Mouse (Mus musculus) spleen, postnatal 10 days (tissue): ENCODE measurements around the gene Ppp1r3a.
"Not testable (repeated sequence)": the region's sequence is repeated elsewhere in the genome, so short reads cannot be mapped to it uniquely, and the experiment has no call there.

Source experiments
- DNase-seq, 2 experiments: peaks; one replicate each; pipeline ENCODE4 v3.0.0; 2021 to 2022; ENCODE audit warnings: low spot score in 2 of 2

The Ppp1r3a gene

DNA sequence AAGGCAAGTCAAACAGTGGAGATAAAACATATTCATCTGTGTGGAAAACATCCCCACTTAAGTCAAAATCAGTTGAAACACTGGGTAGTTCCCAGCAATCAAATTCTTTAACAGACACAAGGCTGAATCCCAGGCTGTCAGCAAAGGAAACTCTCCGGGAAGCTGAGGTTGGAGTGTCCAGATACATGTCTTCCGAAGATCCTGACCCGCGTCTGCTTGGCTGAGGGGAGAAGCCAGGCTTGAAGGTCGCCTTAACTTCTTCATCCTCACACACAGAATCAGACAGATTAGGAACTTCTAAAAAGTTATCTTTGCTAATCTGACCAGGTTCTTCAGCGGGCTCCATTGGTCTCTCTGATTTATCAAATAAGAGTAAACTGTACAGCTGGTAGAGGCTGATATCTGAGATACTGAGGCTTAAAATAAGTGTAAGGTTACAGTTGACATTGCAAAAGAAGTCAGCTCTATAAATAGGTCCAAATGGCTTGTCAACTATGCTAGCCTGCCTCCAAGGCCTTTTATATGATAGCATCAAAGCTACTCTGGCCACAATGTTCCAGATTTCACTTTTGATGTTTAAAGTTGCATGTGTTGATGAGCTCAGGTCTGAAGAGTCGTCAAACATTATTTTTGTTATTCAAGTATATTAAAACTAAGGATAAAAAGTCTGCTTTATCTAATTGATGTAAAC lies at the start of gene Ppp1r3a:
Gene Ppp1r3a (minus strand): TSS at position 374 of the 691 bp plus-strand sequence.
- DNase-seq = no peak

DNA sequence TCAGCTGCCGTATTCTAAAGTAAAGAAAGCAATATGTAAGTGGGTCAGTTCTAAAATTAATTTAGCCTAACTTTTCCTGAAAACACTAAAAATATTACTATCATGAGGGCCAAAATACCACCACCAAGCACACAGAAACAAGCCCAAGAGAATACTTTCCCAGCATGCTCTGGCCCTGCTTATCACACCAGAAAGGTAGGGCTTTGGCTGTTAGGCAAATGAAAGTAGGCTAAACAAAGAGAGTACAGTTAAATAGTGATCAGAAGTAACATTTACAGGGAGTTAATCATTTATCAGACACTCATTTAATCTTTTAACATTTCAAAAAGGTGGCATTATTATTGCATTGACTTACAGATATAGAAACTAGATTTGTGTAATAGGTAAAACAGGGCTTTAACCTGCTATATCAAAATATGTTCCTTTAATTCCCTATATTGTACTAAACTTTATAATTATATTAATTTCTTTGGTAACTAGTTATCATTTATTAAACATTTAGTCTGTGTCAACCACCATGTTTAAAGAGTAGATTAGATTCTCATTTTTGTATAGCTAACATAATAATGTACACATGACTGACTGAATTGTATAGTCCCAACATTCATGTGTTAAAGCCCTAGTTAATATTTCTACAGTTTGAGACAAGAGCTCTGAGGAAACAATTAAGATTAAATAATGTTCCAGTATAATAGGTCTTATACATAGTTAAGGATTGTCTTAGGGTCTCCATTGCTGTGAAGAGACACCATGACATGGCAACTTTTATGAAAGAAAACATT lies 32.3 kb upstream of the Ppp1r3a start:
- no peak for DNase-seq

DNA sequence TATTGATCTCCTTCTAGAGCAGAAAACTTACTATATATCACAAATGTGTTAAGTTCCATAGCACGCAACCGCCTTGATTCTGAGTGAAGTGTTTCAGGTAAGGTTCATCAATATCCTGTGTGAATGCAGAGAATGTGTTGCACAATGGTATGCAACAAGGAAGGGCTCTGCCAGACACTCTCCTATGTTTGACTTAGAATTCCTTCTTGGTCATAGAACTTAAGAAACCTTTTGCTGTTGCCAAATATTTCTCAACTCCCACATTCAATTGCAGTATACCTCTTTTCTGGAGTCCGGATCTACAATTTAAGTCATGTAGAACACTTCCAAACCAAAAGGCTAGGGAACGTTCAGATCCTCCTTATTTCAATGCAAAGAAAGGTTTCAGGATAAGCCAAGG lies 22.8 kb upstream of the Ppp1r3a start:
- DNase-seq = no peak

DNA sequence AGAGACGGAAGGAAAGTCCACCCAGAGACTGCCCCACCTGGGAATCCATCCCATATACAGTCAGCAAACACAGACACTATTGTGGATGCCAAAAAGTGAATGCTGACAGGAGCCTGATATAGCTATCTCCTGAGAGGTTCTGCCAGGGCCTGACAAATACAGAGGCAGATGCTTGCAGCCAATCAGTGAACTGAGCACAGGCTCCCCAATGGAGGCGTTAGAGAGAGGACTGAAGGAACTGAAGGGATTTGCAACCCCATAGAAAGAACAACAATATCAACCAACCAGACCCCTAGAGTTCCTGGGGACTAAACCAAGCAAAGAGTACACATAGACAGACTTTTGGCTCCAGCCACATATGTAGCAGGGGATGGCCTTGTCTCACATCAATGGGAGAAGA lies 16.6 kb upstream of the Ppp1r3a start:
- no peak for DNase-seq

DNA sequence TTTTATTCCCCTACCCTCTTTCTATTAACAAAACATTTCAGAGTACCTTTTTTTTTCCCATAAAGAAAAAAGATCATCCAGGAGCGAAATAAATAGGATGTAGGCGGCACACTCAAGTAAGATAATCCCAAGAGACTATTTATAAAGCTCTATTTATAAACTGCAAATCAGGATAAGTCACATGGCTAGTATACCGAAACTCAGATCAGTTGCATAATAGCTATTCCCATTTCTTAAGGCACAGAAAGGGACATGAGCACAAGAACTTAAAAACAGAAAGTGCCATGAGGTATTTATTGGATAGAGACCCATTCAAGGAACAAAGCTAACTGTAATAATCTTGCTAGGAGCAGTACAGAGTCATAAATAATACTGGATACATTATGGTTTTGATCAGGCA lies 2.4 kb upstream of the Ppp1r3a start:
- no peak for DNase-seq

DNA sequence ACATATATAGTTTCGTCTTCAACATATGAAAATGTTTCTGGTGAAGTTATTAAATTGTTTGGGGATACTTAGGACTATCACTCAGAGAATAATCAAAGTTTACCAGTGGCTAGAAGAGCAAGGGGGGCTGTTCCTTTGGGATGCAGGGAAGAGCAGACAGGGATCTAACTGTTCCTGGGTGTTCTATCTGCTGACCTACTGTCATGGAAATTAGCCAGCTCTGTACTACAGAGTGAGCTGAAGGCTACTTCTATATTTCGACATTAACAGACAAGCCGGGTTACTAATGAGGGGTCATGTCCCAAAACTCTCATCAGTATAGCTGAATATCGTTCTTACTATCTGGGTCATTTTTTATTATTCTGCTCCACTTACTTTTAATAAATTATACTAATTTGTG lies 1.6 kb downstream of the Ppp1r3a start:
- DNase-seq = no peak

DNA sequence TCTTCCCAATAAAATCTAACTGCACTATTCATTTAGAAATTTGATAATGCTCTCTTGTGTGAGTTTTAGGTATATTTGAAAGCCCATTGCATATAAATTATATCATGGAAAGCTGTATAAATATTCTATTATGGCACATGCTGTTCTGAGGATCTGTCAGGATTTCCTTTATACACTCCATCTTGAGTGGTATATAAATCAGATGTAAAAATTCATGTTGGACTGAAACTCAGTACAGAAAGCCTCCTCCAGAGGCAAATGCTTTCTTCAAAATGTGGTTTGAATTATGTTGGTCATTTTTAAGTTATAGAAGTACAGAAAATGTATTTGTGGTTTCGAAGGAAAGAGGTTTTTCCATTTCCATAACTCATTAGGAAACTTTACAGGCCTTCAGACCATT lies 2.9 kb downstream of the Ppp1r3a start:
- DNase-seq = no peak

DNA sequence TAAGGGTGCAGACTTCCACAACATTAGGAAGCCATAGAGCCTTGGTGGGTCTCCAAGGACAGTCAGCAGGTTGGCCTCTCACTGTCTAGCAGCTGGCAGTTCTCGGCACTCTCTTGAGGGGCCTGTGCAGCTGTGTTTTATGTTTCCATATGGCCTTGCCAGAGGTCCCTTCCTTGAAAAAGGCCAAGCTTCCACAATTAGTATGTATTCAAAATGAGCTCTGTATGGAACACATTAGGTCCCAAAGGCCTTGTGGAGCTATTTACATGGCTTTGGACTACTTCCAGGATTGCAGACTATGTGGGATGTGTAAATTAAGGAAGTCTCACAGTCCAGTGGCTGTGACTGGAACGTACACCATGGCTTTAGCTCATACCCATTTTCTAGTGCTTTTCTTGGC lies 8.1 kb downstream of the Ppp1r3a start:
- no peak for DNase-seq

DNA sequence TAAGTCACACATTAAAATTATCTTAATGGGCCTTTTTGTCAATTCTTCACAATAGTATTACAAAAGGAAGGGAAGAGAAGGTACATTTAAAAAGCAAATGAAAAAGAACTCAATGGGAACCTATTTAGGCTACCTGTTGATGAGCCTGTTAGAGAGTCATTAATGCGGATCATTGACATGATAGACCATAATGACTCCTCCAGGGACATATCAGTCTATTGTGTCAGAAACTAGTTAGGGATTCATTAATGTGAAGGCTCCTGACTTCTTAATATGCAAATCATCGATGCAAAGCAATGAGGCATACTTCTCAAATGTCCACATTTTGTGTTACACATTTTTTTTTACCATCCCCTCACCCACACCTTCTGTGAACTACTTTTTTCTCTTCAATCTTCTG lies 19.1 kb downstream of the Ppp1r3a start:
- no peak for DNase-seq

DNA sequence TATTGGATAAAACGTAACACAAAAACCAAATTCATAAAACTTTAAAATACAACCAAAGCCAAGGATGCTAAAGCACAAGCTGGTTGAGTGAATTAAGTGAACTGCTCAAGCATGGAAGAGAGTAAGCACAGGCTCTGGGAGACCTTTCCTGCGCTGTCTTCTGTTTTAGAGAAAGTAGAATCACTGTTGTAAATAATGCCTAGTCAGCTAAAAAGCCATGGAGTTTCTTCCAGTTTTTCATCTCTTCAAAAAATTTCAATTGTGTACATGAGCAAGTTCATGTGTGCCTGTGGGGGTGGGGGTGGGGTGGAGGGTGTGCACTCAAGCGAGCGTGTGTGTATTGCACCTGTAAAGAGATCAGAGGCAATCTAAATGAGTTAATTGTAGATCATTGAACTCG lies 24.1 kb downstream of the Ppp1r3a start:
- DNase-seq = no peak

DNA sequence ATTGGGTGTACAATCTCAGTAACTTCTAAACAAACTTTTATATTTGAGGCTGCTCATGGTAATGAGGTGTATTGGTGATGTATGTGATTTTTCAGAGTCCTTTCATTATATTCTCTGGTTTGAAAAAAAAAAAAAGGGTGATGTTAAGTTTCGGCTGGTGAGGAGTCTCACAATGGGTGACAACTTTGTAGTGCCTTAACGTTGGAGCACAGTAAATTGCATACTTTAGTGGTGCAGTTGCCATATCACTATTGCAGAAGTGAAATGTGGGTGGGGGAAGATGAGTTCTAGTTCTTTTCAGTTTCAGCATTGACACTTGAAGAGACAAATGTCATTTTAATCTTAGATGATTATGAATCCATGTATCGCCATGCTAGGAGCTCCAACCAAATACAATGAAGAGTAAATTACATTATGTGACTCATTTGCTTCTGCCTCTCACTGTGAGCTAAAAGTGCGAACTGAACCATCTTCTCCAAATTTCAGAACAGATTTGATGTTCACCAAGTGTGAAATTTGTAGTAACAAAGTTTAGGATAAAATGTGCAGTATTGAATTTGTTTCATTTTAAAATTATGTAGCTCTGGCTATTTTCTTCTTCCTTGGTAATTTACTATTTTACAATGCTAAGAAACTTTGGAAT lies 34.2 kb downstream of the Ppp1r3a start:
- no peak for DNase-seq

DNA sequence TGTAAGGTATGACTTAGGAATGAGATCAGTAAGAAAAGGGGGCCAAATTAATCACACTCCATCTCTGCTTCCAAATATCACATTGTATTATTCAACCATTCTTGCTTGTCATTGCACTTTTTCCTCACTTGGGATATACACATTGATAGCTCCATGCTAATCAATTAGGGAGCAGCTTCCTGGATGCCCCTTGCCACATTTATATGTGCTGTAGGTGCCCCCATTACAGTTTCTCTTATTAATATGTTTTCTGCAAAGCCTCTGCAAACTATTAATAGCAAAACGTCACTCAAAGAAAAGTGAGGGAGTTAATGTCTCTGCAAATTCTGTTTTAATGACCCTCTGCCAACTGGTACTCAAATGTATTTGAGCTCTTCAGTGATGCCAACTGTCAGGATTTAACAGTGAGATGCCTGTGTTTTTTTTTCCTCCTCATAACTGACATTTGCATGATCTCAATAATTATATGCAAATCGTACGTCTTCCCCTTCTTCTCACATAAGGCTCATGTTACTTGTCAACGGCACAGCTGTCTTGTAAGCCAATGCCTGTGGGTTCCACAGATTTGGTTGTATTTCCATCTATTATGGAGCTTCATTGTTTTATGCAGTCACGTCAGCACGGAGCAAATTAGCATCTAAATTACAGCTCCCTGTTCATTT lies 34.8 kb downstream of the Ppp1r3a start:
- DNase-seq = no peak

DNA sequence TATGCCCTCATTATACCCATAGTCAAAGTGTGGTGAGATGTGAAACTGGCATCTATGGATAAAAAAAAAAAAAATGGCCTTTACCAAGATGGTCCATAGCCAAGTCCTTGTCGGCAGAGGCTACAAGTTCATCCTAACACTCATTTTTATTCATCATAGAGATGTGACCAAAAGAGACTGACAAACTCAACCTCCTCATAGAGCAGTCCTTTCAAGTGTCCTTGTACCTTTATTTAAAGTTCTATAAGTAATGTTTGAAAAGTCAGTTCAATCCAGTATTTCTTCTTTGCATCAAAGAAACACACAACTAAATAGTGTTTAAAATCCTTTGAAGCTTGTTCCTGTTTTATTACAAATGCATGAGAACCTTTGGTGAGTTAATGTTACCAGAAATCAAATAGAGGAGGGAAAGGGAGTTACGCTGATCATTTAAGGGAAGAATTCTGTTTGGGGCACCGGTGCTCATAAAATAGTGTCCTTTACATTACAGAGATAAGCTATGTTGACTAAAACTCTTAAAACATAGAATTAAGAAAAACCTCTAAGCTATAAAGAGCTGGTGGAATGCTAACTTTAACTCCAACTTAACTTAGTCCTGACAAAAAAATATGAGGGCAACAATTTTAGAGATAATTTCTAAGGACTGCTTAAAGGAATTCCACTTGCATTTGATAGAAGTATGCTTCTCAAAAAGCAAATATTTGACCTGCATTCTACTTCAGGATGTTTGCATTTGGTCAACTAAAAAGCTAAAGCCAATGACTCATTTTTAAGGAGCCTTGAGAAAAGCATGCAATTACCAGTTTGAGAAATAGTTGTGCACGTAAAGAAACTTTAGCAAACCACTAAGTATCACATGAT lies 39.7 kb downstream of the Ppp1r3a start:
- DNase-seq = no peak

DNA sequence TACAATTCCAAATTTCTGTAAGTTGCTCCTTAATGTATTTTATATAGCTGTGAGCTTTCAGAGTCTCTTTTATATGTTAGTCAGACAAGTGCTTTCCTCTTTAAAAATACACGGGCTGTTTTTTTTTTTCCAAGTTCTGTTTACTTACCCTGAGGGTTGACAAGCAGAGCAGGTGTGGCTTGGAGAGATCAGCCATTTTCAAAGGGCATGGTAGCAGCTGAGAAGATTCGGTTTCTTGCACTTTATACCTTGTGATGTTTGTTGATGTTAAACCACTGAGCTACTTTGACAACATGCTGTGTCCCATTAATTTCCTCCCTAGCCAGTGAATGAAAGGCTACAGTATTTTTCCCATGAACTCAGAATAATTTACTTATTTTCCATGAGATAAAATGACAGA lies 42.9 kb downstream of the Ppp1r3a start:
- DNase-seq = no peak

DNA sequence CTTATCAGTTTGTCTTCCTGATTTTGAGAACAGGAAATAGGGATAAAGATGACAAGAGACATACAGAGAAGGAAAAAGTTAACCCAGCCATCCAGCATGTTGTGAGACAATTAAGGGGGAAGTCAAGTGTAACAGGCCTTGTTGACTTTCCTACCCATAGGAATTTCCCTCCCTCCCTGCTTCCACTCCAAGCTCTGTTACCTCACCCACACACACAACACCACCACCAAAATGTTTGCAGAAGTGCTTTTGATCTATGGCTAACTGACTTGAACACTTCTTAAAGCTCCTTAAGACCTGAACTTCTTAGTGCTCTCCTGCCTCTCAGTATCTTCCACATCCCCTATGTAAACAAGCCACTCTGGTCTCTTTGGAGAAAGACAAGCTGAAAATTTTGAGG lies 55.0 kb downstream of the Ppp1r3a start:
- DNase-seq = no peak

DNA sequence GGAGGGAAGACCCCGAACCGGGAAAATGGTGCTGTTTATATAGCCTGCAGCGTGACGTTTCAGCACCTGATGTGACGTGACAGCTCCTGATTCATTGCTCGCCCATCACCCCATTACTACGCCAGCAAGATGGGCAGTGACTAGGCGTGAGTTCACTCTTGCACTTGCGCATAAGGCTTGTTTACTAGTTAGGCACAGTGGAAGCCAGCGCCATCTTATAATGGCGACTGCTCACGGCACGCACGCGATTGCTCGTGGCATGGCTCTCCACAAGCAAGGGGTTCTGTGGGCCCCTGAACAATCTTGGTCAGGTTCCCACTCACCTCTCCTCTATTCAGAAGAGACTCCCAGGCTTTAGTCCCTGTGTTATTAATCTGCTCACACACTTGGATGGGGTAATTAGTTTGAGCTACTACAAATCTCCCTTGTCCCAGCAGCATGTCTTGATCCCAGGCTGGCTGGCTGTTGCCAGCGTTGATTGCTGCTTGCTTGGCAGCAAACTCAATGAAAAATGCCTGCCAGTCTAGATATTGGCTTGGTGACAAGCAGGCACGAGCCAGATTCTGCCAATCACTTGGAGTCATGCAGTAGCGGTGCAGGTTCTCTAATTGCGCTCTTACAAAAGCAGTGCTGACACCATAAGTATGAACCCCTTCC lies 75.7 kb downstream of the Ppp1r3a start:
- DNase-seq = not testable (repeated sequence)

DNA sequence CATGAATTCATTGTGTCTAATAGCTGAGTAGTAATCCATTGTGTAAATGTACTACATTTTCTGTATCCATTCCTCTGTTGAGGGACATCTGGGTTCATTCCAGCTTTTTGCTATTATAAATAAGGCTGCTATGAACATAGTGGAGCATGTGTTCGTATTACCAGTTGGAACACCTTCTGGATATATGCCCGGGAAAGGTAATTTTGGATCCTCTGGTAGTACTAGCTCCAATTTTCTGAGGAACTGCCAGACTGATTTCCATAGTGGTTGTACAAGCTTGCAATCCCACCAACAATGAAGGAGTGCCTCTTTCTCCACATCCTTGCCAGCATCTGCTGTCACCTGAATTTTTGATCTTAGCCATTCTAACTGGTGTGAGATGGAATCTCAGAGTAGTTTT lies 86.1 kb downstream of the Ppp1r3a start:
- not testable (repeated sequence) for DNase-seq

DNA sequence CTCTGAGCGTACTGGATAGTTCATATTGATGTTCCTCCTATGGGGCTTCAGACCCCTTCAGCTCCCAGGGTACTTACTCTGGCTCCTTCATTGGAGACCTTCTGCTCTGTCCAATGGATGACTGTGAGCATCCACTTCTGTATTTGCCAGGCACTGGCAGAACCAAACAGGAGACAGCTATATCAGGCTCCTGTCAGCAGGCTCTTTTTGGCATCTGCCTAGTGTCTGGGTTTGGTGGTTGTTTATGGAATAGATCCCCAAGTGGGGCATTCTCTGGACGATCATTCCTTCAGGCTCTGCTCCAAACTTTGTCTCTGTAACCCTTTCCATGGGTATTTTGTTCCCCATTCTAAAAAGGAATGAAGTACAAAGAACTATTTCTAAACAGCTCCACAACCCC lies 87.4 kb downstream of the Ppp1r3a start:
- DNase-seq = not testable (repeated sequence)
